Mouse (Mus musculus) layer of hippocampus, adult 9-10 months (tissue): Measurements from ENCODE around the gene Negr1.
A peak's percentile ranks its signal among the peaks of the same experiment; 100 is the strongest.

Experiments
- DNase-seq: peaks from one replicate; pipeline ENCODE4 v3.0.0; 2022; ENCODE audit warnings: low spot score

The Negr1 gene

DNA sequence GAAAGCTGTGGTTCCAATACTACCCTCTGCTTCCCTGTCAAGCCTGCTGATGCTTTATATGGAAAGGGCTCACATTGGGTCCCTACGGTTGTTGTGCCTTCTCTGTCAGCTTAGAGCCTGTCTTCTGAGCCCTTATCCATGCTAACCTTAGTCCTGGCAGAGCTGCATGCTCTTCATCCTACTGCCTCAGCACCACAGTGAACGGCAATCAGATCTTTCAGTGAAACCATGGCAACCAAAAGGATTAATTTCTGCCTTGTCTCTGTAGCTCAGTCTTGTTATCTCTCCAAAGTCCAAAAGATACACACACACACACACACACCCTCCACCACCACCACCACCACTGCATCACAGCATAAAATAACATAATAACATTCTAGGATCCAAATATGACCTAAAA, 656.2 kb downstream of the Negr1 start:
- DNase-seq, result no peak

DNA sequence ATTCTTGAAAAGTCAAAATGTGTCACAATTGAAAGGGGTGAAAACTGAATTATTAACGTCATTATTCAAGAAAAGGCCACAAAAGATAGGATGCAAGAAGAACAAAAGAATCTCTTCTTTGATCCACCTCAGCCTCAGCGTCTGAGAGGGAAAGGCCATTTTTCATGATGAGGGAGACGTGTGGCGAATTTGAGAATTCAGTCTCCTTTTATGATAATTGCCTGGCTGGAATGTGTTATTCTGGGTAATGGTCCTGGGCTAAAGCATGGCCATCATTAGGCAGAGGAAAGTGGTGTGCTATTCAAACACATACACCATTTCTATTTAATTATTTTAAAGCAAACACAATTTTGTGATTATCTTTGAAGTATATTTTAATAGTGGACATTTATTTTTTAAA, 663.3 kb downstream of the Negr1 start:
- no peak for DNase-seq

DNA sequence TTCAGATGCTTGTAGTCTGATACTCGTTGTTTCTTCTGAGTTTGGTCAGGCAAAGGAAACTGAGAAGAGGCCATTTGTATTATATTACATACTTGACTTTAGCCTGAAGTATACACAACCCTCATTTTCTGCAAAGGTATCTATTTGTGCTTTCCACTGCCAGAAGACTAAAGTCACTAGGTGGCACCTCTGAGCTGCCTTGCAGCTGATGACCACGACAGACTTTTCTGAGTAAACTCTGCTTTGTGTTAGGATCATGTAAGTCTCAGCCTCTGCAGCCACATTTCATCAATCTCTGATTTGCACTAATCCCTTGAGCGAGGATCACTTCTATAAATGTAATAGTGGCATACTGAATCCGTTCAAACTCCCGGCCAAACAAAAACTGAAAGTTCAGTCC, 671.1 kb downstream of the Negr1 start:
- peak; percentile 48 for DNase-seq

DNA sequence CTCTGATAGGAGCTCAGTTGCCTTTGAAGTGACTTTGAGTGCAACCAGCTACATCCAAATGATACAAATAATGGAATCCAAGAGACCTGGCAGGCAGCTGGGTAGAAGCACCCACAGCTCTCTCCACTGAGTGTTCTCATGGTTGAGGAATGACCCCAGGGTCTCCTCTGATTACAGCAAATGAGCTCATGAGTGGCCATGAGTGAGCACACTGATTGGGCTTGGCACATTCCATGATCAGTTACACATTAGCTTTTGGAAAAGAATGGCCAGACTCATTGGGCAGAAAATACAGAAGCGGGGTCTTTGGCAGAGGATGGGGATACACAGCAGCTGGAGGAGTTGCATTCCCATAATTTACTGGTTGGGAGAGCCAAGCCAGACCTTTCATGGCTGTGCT, 678.6 kb downstream of the Negr1 start:
- DNase-seq, result no peak

DNA sequence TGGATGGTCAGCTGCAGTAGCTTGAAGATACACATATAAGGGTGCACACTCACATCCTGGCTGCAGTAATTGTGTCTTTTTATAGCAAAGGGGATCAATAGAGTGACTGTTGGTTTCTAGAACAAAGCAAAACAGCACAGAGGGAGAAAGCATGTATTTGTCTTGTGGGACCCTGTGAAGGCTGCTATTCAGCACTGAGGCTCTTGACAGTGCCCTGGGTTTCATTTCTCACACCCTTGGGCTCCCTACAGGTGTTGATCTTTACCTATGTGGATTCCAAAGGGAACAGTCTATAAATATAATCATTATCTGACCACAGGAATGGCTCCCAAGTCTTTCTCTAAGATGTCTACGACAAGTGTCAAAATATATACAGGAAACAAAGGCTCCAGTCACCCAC, 693.9 kb downstream of the Negr1 start:
- DNase-seq, result no peak

DNA sequence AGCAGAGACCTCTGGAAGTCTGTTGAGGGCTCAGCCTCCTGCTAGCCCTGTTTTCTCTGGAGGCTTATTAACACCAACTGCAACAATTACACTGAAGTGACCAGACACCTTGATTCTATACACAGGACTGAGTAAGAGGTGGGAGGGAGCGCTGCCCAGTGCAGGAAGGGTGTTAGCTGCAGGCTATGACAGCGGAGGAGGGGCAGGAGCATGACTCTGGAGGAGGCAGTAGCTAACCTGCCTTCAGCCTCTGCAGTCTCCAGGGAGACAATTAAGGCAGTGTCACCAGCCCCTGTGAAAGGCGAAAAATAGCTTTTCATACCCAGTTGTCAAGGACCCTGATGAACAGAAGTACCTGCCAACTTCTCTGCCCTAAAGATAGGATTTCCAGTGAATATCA, 694.3 kb downstream of the Negr1 start:
- no peak for DNase-seq

DNA sequence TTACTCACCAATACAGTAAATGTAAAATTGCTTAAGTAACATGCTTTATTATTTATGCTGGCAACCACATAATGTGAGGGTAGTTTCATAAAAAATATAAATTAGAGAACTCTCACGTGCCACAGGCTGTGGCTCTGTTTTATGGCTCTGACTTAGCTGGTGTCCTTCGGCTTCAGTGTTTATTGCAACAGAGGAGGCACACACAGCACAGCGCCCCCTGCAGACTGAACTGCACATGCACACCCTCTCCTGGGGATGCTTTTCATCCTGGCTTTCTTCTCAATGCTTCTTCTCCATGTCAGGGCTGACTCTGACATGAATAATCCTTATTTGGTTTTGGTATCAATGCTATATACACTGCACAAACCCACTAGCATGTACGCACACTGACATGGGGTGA, 707.1 kb downstream of the Negr1 start:
- no peak for DNase-seq

DNA sequence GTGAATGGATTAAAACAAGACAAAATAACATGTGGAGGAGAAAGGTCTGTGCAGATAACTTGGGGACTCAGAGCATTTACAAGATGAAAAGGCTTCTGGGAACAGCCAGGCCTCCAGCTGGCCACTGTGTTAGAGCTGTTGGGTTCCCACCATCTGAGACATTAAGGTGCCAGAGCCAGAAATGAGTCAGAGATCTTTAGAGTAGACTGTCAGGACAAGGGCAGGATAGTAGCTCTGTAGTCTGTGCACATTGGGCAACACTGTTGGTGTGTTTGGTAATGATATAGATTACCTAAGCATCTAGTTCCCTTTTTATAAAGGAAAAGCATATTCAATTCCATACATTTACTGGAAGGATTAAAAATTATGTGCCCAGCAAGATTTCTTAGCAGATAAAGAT, 710.8 kb downstream of the Negr1 start:
- no peak for DNase-seq

DNA sequence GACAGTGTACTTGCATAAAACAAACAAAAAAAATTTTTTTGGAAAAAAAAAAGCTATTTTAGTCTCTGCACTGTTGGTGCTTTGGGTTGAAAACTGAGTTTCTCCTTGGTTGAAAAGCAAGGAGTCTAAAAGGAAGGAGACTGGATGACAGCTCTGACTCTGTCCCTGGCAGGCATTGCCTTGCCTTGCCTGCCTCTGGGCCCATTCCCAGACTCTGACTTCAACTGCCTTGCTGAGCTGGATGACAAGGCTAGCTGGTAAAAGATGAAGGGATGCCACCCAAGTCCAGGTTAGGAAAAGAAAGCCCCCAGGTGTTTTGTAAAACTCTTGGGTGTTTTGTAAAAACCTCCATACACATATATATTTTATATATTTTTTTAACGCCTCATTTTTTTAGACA, 712.5 kb downstream of the Negr1 start:
- DNase-seq, result no peak

DNA sequence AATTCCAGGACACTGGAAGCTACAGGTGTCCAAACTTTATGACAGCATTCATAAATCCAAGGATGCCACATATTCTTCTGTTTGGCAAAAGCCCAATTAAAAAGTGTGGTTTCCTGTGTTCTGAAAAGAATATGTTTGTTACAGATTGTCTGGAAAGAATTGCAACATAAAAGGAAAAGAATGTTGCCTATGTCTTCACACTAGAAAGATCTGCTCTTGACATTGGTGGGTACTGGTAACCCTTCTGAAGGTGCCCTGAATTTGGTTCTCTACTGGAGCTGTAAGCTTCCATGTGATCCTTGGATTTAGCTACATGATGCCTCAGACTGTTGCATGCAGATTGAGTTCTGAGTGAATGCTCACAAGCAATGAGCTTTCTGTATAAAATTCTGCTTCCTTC, 718.1 kb downstream of the Negr1 start:
- no peak for DNase-seq

DNA sequence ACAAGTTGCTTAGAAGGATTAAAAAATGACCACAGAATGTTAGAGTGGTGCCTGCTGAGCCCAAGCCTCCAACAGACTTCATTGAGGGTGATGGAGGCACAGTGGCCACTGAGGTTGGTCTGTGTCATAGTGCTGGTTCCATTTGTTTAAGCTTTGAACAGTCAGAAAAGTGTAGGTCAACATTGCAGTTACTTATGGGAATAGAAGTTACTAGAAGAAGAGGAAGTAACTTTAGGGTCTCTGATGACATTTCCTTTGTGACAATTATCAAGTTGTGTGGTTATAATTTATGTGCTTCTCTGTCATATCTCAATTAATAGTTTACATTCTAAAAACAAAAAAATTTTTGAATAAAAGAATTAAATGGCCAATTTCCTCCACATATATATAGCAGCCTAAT, 719.7 kb downstream of the Negr1 start:
- DNase-seq, result no peak

DNA sequence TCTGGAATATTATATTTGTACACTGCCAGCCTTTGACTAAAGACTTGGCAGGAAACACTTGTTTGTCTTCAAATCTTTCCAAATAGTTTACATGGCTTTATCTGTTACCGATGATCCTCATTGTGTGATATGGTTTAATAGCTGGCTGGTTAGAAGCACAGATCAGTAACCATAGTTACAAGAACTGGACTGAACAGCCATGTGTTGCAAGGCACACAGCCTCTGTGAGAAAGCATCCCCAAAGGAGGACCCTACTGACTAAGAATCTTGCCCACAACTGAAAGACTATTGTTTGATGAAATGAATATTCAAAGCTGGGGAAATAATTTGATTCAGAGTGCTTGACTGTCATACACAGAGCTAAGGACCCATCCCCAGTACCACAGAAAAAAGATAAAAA, 729.7 kb downstream of the Negr1 start:
- DNase-seq, result no peak

DNA sequence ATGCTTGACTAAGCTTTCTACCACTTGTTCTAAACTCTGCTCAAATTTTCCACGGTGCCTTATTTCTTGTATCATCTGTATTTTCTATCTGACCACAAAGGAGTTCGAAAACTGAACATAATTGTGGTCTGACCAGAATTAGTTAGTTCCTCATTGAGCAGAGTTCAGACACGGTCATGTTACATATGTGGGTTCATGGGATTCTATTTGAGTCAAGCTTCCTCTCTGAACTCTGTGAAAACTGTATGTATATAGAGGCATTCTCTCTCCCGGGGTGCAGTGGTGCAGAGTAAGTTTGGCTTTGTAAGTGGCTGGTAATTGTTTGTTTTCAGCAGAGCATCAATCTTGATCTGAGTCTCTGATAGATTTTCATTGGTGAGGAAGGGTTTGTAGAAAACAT, 735.6 kb downstream of the Negr1 start:
- DNase-seq, result no peak

DNA sequence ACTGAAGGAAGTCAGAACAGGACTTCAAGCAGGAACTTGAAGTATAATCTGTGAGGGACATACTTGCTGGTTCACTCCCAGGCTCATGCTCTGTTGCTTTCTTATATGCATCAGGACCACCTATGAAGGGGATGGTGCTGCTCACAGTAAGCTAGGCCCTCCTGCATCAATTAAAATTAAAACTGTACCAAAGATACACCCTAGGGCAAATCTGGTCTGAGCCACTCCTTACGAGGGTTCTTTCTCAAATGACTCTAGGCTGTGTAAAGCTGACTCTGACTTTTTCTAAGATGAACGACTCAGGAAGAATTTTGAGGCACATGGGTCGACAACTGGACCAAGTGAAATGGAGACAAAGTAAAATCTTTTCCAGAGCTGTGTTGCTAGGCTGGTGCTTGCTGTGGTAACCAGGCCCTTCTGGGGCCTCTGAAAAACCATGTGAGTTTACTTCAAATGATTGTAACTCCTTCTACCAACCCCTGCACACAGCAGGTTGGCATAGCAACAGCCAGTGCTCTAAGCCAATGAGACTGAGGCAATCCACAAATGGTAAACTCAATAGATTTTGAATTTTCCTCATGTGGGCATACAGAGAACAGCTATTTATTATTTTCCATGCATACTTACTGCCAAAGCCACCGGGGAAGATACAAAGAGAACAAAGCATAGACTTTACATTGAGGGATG, 742.0 kb downstream of the Negr1 start:
- DNase-seq, result no peak

DNA sequence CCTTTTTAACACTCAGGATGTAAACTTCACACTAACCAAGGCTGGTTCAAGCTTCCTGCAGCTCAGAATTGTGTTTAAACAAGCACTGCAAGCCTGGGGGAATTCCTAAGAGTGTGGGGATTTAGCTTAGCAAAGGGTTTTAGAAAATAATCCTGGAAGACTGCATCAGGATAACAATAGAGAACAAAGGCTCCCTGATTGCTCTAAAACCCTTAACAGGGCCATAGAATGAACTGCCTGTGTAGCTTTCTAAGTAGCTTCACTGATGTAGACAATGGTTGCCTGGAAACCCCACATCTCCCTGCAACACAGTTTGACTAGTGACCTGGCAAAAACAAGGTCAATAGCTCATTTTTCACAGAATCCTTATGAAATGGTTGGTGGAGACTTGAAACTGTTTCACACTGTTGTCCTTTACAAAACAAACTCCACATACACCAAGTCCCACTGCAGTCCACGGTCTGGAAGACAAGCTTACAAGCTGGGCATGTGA, 759.5 kb downstream of the Negr1 start:
- no peak for DNase-seq

DNA sequence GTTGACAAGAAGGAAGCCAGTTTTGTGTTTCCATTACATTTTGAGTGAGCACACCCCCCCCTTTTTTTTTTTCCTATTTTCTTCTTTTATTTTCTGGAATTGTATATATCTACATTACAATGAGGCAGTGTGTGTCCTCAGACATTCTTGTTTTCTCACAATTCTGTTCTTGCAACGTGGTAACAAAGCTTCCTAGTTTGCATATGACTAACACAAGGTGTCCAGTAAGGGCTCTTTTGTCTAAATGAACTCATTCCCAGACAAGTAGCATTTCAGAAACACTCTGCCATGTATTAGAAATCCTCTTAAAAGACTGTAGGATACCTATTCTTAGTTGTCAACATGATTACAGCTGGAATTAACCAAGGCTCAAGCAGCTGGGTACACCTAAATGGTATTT, 760.2 kb downstream of the Negr1 start:
- no peak for DNase-seq

DNA sequence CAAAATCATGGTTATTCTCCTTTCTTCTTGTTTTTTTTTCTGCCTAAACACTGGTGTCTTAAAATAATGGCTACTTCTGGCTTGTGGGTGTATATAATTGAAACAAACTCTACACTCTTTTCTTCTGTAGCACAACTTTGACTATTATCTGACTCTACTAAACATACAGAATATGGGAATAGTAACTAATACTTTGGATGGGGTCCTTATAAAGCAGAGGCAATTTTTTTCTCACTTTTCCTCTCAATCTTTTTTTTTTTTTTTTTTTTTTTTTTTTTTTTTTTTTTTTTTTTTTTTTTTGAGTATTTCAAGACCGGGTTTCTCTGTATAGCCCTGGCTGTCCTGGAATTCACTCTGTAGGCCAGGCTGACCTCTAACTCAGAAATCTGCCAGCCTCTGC, 772.6 kb downstream of the Negr1 start:
- no peak for DNase-seq

DNA sequence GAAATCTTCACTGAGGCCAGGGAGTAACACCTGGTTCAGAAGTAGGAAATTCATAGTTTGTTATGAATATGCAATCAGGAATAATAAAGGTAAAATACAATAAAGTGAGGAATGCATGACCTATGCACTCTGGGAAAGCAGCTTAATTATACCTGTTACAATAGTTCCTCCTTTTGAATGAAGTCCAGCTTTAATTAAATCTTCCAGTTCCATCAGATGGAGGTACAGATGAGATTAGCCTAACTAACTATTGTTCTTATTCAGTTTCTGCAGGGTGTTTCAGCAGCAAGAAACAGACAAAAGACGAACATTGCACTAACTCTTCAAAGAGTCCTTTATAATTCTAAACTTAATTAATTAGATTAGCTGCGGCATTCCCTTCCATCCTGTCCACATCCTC, 787.9 kb downstream of the Negr1 start:
- DNase-seq, result no peak

DNA sequence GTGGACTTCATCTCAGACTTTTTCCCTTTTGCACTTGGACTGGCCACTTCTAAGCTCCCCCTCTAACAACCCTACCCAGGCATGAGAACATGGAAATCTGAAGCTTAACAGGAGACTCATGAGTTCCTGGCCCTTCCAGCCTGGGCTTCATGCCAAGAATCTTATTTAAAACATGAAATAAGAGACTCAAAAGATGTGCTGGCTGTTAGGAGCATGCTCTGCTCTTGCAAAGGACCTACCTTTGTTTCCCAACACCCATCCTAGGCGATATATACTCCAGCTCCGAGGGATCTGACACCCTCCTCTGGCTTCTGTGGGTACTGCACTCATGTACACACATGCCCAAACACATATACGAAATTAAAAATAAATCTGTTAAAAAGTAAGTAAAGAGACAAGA, 797.3 kb downstream of the Negr1 start:
- no peak for DNase-seq

DNA sequence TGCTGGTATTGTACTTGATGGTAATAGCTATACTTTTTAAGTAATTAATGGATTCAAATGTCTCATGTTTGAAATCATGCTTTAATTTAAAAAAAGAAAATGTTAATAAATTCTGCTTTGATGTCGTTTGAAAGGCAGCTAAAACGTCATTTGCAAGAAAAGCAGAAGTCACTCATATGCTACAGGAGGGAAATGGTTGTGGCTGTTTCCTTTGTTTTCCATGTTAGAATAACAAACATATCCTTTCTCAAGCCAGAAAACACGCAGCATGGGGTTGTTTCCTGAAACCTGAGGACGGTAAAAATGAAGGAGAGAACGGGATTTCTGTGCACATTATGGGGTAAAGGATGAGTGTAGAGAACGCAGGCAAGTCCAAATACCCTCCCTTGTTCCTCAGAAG, 798.2 kb downstream of the Negr1 start:
- DNase-seq, result no peak
